Mouse (Mus musculus) naive thymus-derived CD4-positive, alpha-beta T cell, adult 2 months (primary cell): Measurements from ENCODE around the gene Uroc1.

ENCODE experiments used
- DNase-seq: peaks from one replicate; pipeline ENCODE4 v3.0.0-alpha.2; 2011; ENCODE audit warnings: low read depth

The Uroc1 gene

DNA sequence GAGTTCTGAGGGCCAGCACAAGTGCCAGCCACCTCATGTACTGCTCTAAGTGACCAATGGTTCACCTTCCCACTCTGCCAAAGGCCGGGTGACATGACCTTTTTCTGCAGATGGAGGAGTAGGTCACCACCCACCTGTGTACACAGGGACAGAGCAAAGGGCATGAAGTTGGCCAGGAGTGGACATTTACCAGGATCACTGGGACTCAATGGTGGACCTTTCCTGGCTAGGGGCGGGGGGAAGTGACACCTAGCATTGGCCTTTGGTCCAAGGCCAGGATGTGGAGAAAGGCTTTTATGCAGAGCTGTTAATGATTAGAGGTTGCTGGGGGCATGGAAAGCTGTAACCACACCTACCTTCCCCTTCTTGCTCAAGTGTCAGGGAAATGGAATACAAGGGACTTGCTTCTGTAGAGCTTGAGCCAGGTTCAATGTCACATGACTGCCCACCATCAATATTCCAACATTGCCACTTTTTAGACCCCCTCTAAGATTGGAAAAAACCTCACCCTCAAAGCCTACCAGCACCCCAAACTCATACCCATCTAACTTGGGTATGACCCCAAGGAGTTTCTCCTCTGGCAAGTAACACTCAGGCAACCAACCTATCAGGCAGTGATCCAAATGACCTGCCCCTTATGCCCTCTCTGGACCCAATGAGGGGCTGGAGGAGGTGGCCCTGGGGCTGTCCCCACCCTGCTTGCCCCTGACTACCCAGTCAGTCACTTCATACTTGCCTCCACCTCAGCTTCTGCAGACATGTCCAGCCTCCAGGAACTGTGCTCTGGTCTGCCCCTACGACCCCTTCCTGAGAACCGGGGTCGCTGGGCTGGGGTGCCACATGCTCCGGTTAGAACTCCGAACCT is at the start of gene Uroc1:
Uroc1 (plus strand) TSS at position 724 of the 865 bp plus-strand sequence.
- no peak for DNase-seq

DNA sequence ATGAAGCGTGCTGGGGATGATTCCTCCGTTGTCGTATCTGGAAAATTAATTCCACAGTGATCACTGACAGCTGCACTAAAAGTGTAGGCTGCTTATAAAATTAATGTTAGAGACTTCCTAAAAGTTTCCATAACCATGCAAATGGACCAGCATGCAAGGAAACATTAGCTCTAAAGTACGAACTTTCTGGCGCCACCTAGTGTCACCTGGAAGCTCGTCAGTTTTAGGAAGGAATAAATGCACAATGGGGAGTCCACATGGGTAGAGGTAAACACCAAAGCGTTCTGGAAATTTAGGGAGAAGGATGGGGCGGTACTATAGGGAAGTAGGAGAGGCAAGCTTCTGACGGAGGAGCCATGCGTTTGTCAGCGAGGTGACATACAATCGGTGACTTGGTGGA is 44.8 kb upstream of the Uroc1 start:
- DNase-seq = no peak

DNA sequence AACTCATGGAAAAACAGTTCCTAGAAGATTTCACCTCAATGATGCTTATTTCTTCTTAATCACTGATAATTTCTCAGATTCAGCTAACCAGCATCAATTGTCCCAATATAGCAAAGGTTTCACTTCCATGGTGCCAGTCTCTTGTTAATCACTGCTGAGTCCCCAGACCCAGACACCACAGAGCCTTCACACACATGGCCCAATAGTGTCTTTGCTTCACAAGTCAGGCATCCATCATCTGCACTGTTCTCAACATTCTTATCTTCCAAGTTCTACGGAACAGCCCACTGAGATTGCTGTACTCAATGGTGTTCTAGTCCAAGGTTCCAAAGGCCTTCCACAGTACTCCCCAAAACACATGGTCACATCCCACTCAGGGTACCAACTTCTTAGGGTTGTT is 32.2 kb upstream of the Uroc1 start, which contains the start of gene BC048671:
BC048671 (plus strand) TSS at position 301 of the 400 bp plus-strand sequence.
- DNase-seq = no peak

DNA sequence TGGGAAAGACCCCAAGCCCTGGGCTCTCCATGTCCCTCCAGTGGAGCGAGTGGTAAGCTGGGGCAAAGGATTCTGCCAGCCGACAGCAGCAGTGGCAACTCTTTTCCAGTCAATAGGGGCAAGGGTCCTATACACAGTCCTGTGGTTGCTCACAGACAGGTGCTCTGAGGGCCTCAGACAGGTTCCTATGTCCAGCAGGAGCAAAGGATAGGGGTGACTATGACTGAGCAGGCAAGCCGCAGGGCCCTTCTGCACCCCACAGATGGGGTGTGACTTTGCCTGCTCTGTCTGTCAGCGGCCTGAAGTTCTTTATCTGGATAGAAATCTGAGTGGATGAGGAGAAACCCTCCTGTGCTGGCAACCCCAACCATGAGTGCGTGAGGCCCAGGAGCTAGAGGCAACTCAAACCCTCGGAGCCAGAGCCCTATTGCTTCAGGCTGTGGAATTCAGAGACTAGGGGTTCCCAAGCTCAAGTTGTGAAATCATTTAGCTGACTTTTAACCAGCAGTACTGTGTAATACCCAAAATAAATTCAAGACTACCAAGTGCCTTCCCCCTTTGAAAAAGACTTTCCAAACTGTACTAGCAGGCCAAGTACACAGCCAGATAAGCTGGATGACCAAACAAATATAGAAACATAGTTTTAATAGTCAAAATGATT is 26.6 kb upstream of the Uroc1 start:
- no peak for DNase-seq

DNA sequence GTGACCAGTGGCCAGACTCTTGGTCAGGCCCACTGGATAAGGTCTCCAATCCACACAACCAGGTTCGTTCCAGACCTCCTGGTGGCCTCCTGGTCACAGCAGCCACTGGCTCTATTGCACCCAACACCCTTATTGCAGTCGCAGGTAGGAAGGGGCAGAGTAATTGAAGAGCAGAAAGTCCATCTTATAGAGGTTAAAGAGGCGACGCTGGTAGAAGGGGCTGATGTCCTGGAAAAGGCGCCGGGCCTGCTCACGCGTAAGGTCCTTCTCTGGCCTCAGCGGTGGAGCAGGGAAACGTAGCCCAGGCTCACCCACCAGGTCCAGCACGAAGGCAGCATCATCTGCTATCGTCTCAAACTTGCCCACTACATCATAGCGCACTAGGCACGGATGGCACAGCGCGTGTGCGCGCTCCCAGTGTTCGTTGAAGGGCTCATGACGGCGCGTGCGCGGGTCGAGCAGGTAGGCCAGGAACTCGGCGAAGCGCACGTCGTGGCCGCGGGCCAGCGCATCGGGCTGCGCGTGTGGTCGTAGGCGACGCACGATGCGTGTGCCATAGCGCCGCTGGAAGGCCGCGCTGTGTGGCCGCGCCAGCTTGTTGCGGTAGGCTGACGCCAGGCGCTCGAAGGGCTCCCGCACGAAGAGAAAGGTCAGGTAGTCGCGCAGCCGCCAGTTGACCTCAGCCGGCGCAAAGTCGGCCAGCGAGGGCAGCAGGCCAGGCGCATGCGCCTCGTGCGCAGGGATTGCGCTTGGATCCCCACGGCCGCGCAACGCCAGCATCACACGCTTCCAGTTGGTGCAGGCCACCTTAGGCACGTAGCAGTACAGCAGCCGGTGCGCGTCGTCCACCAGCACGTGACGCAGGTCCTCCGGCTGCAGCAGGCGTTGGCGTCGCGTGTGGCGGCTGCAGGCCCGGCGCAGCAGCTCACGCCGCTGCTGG is 24.0 kb upstream of the Uroc1 start:
- DNase-seq = no peak

DNA sequence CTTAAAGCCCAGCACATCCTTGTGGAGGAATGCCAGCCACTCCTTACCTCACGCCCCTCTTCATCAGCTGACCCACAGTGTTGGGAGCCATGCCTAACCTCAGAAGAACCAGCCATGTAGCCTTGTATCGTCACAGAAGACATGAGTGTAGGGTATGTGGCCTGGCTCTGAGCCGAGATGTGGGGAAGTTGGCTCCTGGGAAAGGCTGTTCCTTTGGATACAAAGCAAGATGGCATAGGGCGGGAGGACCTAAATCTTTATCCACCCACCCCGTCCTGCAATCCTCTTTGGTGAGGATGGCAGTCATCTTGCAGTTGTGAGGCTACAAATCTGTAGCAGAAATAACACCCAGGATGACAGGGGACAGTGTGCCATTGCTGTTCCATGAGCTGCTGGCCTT is 17.1 kb upstream of the Uroc1 start:
- no peak for DNase-seq

DNA sequence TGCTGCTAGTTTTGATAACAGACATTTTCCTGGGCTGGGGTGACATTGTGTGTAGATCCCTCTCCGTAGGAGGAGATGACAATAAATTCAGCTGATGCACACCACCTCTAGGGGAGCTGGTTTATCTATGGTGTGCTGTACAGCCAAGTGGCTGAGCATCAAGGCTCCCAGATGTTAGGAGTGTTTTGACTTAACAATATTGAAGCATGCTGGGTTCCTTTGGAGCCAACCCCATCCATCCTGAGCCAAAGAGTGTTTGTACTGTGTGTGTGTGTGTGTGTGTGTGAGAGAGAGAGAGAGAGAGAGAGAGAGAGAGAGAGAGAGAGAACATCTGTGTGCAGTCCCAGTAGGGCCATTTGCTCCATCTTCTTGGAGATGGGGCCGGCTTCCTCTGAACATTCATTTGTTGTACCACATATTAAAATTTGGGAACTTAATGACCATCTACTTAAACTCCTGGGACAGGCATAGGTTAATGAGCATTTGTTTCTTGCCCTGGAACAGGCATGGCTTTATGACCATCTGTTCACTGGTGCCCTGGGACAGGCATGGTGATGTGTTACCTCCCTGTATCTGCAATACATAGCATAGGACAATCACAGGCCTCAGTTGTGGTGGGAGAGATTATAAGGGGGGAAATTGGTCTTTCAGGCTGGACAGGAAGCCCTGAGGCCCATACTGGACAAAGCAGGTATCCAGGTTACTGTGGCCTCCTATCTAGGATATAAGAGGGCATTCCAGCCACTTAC is 15.4 kb upstream of the Uroc1 start:
- no peak for DNase-seq

DNA sequence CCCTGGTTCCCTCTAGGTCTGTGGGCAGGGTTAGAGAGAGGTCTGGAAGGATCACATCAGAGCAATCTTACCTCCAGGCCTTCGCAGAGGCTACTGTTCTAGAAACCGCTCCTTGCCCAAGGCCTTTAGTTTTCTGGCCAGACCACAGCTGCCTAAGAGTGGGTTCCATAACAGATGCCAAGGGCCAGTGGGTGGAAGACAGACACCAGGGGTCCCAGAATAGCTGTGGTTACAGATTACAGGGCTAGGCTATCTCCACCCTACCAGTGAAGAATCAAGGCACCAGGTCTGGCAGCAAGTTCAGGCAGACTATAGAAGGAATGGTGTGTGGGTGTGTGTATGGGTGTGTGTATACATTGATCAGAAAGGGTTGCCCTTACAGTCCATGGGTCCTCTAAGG is 14.1 kb upstream of the Uroc1 start:
- DNase-seq = no peak

DNA sequence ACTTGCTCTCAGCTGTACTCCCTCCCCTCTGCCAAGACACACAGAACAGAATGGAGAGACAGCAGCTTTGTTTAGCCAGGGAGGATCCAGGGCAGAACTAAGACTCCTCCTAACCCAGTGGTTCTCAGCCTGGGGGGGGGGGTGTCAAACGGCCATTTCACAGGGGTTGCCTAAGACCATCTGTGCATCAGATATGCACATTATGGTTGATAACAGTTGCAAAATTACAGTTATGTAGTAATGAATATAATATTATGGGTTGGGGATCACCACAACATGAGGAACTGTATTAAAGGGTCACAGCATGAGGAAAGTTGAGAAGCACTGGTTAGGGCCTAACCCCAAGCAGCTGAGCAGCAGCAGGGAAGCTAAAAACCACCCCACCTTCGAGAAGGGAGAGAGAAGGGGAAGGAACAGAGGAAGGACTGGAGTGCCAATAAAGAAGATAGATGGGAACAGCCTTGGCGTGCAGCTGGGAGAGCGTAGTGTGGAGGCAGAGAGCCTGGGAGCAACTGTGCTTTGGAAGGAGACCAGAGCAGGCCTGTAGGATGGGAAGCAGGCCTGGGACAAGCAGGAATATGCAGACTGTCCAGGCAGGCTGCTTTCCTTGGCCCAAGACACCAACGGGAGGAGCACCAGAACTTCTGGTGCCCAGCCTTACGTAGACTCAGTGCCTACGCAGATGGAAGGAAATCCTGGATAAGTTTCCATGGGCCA is 13.5 kb upstream of the Uroc1 start:
- DNase-seq = no peak

DNA sequence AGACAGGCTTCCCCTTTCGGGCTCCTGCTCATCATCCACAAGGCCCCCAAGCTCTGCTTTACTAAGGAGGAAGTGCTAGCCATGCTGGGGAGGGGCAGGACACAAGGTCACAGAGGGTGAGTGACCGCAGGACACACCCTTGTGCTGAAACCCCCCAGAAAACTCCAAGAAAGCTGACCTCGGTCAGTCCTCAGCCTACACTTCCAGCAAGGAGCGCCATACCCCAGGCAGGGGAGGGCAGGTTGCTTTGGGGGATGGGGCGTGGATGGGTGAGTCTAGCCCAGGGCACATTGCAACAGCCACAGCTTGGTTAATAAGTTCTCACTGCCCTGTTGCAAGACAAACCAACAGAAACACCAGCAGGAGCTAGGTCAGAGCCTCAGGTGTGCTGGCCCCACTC is 12.7 kb upstream of the Uroc1 start:
- DNase-seq = no peak

DNA sequence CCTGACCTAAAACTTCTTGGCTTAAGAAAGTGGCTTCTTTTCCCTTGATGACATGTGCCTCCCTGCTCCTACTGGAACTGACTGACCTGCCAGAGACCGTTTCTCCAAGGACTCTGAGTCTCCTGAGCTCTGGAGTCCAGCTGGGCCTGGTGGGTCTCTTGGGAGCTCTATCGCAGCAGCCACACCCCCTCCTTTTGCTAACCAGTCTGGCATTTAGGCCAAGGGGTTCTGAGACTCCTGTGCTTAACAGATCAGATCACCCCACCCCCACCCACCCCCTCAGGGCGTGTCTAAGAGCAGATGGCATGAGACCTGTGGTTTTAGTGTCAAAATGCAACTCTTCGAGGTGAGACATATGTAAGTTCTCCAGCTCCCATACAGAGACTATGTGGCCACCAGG is 11.3 kb upstream of the Uroc1 start:
- no peak for DNase-seq

DNA sequence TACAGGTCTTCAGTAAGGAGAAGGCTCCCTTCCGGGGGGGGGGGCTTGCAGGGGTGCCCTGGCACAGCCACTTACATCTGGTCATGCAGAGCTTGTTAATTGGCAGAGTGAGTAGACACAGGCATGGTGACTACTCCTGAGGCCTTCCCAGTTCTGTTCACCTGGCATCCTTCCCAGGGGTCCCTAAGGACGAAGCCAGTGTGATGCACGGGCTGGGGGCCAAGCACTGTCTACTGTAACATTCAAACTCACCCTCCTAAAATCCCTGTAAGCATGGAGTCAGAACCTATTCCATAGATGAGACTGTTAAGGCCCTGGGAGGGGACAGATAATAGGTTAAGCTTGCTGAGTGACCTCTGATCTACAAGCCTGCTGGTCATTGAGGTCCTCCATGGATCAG is 9.1 kb upstream of the Uroc1 start:
- no peak for DNase-seq

DNA sequence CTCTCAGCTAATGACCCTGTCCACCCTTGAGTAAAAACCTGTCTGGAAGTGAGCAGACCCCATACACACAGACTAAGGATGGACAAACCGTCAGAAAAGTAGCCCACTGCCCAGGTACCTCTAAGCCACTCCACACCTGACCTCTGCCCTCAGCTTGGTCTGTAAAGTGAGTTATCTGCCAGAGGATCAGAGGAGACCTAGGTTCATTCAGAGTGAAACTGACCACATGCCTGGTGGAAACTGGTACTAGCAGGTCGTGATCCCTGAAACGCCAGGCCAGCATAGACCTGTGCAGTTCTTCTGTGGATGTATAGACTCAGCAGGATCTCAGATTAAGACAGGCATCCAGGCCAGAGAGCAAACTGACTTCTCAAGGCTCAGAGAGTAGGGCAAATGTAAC is 8.6 kb upstream of the Uroc1 start:
- no peak for DNase-seq

DNA sequence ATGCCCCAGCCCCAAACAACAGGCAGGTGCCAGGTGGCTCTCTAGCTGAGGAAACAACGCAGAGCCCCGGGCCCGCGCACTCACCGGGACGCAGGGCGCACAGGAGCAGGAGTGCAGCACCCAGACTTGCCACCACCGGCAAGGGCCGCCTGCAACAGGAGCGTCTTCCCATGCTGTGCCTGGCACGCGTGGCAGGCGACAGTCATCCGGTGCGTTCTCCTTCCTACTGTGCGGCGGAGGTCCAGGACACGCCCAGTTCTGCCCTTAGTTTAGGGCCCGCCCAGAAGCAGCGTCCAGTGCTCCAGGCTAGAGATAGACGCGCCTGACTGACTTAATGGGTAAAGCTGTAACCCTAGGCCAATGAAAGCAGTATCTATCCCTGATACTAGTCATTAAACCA is 8.1 kb upstream of the Uroc1 start, which contains the start of gene Chst13:
Chst13 (minus strand) TSS at position 195 of the 400 bp plus-strand sequence.
- no peak for DNase-seq

DNA sequence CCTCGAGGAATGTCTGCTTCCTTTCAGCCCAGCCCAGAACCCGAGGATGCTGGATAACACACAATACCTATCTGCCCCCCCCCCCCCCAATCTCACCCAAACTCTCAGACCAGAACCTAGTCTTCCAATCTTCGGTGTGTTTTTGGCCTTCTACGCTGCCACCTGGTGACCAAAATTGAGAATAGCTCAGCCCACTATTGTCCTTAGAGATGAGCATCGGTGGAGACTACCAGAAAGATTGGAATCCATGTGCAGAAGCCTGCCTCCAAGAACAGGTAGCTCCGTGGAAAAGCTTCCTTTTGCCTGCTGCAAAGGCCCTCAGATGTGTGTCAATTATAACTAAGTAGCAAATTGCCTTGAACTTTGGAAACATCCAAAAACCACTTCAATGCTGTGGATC is 5.4 kb upstream of the Uroc1 start:
- no peak for DNase-seq

DNA sequence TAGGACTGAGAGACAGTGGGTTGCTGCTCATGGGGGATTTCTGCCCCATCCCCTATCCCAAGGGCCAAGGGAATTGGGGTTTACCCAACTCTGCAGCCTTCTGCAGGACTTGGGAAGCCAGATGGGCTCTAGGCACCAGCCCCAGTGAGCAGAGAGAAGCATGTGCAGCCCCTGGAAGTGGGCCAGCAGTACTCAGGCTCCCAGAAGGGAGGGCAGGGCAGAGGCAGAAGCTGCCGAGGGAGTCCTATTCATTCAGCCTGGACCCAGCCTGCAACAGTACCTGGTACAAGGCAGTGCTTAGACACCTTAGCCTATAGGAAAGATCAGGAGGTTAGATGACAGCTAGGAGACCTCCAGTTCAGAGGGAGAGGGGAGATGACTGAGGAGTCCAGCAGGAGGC is 3.1 kb upstream of the Uroc1 start:
- no peak for DNase-seq

DNA sequence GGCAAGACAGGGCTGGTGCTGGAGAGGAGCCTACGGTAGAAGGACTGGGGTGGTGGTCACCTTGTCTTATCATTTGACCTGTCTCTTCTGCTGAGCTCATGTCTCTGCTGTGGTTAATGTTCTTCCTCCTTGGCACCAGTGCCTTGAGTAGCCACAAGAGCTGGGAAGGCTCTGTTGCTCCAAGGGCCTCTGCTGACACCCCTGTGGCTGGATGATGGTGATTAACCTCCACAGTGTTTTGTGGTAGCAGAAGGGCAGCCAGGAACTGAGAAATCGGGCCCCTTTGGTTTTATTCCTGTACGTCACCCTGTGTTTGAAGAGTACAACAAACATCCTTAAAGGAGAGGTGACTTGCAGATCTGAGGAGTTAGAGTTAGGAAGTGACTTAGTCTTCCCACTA is 1.2 kb downstream of the Uroc1 start:
- DNase-seq = no peak

DNA sequence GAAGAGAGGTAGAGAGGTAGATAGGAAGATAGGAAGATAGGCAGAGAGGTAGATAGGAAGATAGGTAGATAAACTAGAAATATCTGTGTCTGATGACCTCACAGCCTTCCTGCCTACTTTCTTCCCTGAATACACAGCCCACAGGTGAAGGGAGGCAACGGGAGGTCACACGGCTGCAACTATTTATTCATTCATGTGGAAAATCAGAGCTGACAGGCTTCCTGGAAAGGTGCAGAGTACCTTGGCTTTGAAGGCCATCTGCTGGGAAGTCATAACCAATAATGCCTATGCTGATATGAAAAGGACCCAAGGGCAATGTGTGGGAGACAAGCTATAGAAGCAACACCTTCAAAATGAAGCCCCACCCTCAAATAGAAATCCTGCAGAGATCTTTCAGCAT is 9.3 kb downstream of the Uroc1 start:
- DNase-seq = no peak

DNA sequence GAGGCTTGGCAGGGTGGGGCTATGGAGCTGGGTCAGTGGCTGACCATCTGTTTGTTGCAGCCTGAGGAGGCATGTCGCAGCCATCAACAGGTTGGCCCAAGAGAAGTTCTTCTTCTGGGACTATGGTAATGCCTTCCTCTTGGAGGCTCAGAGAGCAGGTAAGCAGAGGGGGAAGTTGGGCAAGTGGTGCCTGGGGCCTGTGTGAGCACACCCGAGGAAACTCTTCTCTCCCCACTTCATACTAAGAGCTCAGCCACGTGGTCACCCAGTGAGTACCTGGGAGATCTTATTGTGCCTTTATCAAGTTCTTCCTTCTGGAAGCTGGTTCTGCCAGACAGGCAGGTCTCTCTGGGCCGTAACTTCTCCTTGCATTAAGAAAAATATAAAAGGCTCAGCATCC is 14.1 kb downstream of the Uroc1 start:
- no peak for DNase-seq

DNA sequence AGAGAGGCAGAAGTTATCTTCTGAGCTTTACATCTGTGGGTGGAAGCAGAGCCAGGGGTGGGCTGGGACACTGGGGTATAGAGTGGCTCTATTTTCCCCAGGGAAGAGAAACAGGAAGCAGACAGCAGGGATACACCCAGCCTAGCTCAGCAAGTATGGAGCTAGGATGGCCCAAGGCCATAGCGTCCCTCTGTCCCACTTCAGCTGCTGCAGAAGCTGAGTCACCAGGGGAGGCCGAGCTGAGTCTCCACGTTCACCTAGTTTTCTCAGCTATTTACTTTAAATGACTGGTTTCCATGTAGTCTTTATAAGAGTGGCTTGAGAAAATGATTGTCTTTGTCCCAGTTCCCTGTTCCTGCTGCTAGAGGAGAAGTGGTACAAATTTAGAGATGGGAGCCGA is 15.4 kb downstream of the Uroc1 start:
- no peak for DNase-seq

DNA sequence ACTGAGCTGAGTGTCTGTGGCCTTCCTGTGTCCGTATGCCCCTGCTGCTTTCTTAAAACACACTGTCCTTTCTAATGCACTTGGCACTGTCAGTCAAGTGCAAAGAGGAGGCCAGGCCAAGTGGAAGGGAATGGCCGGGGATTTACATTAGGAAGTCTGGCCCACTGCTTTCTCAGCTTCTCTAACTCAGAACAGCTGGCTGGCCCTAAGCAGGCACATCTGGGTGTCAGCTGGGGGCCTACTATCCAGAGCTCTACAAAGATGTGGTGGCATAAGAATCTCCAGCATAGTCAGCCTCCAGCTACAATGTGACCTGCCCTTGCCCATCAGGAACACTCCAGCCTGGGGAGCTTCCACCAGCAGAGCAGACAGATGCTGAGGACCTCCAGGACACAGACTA is 16.9 kb downstream of the Uroc1 start:
- DNase-seq = no peak
